Mouse (Mus musculus): ENCODE results near the gene Rnf168.
"Not testable (repeated sequence)": the region's sequence is repeated elsewhere in the genome, so short reads cannot be mapped to it uniquely, and the experiment has no call there.

Rnf168 gene

DNA sequence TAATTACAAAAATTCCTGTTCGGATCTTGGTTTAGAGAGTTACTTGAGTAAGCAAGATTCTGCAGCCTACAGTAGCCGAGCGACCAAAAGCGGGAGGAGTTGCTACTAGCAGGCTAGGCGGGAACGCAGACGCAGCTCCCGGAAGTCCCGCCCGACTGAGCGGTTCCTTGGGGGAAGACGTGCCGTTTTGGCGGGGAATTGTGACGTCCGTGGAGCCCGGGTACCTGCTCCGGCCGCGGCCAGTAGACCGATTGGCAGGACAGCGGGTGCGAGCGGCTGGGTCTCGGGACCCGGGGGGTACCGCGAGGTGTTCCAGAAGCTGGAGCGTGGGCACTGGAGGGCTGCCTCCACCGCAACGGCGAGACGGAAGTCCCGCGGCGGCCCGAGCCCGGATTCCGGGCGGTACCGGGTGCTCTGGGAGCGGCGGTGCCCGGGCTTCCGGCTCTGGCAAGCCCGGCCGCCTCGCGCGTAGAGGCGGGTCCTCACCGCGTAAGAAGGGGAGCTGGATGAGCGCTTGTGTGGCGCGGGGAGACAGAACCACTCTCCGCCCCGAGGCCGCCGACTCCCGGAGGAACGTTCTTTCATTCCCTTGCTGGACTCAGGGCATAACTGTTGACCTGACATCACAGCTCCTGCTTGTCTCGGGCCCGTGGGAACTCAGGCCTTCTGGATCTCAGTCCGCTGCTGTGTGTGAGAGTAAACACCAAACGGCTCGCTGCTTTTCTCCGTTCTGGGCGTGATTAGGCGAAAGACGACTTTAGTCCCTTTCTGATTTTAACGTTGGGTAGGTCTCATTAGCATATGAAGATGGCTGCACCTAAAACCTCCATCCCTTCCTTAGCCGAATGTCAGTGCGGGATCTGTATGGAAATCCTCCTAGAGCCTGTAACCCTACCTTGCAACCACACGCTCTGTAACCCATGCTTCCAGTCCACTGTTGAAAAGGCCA lies at the start of gene Rnf168:
Gene Rnf168, plus strand, starts transcription at position 152 of the 949 bp plus-strand sequence.
- DNase-seq (ENCODE audit: low read depth in 2 of 2, low spot score in 2 of 2), result peak; percentile 74 to 76

DNA sequence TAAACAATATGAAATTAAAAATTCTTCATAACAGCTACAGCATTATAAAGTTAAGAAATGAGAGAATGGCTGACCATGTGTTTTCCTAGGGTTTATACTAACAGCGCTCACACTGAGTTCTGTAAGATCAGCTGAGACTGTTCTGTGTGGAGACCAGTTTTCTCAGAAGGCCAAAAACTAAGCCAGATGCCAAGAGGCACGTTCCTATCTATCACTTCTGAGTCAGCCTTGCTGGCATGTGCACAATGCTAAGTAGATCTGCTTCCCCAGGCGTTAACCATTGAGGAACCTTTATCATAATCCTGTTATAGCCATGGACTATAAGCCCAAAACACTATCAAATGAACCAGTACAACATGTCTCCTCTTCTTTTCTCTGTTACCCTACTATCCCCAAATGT lies 45.2 kb upstream of the Rnf168 start:
- DNase-seq (ENCODE audit: low read depth in 2 of 2, low spot score in 2 of 2), result not testable (repeated sequence)

DNA sequence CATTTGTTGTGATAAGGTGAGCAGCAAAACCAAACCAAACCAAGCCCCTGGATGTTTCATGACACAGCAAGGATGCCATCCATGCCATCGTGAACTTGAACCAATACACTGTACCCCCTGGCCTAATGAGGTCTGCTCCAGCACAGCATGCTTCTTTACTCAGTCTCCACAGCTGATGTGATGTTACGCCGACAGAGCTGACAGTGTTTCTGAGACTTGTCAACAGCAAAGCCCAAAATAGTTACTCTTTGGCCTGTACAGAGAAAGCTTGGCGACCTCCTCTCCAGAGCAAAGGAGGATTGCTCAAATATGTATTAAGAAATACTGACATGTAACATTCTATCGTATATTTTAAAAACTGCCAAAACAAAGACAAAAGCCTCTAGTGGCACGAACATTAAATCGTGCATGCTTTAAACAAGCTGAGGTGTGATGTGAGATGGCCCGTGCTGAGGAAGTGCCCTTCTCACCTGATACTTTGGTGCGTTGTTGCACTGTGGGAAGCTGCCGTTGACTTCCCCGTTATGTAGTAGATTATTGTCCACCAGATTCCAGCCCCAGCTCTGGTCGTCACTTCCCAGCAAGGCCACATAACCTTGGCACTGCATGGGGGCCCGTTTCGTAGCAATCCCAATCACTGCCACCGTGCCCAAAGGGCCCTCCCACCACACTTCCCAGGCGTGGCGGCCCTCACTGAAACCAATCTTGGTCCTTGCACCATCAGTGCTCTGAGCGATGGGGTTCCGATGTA lies 39.2 kb upstream of the Rnf168 start:
- no peak for DNase-seq (ENCODE audit: low read depth in 2 of 2, low spot score in 2 of 2)

DNA sequence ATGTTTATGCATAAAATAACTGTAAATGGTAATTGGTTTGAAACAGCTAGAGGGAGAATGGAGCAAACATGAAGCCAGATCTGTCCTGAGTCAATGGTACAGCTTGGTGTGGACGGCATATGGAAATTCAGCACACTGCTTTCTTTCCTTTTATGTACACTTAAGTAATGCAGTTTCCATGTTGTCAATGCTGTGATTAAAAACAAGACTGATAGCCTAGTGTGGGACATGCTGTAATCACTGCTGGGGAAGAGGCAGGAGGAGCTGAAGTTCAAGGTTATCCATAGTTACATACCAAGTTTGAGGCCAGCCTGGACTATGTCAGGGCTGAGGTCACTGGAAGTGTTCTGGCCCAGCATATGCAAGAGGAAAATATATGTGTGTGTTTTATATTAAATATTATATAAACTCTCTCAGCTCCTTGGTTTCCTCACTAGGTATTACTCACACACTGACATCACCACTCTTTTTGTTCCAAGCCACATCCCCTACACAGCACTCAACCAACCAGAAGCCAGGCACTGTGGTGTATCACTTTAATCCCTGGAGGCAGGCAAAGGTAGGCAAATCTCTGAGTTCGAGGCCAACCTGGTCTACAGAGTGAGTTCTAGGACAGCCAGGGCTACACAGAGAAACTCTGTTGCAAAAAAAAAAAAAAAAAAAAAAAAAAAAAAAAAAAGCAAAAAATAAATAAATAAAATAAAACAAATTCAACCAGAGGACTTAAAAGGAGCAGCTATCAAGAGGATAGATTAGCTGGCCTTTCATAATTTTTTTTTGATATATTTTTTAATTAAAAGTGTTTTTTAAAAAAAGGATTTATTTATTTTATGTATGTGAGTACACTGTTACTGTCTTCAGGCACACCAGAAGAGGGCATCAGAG lies 37.6 kb upstream of the Rnf168 start:
- no peak for DNase-seq (ENCODE audit: low read depth in 2 of 2, low spot score in 2 of 2)

DNA sequence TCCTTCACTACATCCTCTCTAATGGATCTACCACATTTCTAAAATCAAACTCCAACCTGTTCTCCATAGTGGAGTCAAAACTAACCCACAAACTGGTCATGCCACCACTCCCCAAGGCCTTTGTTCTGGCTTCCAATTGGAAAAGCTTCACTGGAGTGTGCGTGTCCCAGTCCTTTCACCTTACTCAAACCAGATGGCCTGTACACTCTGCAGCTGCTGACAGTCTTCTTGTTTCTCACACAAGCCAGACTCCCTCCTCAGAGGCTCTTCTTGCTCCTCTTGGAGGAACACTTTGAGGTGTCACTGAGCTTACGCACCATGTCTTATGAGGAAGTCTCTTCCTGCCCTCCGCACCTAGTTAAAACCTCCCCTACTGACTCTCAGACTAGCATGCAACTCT lies 33.4 kb upstream of the Rnf168 start:
- DNase-seq (ENCODE audit: low read depth in 2 of 2, low spot score in 2 of 2), result no peak

DNA sequence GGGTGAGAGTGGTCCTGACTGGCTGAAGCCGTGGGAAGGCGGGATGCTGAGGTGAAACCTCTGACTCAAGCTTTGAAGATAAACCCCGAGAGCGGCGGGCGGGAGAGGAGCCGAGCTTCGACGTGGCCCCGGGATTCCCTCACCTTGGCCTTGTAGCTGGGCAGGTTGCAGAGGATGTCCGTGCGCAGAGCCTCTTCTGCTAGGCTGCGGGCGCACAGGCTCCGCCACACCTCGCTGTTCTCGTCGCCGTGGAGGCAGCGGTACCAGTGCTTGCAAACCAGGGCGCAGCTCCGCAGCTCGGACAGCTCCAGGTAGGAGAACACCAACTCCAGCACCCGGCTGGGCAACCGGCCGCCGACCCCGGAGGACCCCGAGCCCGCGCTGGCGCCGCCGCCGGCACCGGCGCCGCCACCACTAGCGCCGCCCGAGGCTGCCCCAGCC lies 30.9 kb upstream of the Rnf168 start:
- DNase-seq (ENCODE audit: low read depth in 2 of 2, low spot score in 2 of 2), result peak; percentile 31 to 32

DNA sequence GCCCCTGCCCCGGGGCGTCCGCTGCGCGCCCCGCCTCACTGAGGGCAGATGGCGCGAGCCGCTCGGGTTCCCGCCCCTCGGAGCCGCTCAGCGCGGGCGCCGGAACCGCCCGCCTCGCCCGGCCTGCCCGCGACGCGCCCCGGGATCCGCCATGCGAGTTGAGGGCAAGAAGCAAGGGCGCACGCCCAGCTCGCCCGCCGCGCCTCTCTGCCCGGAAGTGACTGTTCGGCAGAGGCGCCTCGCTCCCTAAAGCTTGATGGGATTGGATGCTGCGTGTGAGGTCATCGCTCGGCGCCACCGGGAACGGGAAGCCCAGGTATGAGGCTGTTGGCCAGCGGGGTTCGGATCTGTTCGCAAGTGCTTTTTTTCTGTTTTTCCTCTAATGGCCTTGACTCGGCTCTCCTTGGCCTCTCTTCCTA lies 30.3 kb upstream of the Rnf168 start, which contains the start of the genes Fbxo45 and Wdr53:
Gene Fbxo45, minus strand, starts transcription at position 207 of the 419 bp plus-strand sequence.
Gene Wdr53, plus strand, starts transcription at position 276 of the 419 bp plus-strand sequence.
- DNase-seq (ENCODE audit: low read depth in 2 of 2, low spot score in 2 of 2), result peak; percentile 89 to 91

DNA sequence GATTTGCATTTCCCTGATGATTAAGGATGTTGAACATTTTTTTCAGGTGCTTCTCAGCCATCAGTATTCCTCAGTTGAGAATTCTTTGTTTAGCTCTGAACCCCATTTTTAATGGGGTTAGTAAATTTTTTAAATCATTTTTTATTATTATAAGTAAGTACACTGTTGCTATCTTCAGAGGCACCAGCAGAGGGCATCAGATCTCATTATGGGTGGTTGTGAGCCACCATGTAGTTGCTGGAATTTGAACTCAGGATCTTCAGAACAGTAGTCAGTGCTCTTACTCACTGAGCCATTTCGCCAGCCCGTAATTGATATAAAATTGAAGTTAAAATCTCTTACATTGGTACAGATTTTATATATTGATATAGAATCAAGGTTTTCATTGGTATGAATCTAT lies 13.0 kb upstream of the Rnf168 start:
- DNase-seq (ENCODE audit: low read depth in 2 of 2, low spot score in 2 of 2), result peak; percentile 15 to 30

DNA sequence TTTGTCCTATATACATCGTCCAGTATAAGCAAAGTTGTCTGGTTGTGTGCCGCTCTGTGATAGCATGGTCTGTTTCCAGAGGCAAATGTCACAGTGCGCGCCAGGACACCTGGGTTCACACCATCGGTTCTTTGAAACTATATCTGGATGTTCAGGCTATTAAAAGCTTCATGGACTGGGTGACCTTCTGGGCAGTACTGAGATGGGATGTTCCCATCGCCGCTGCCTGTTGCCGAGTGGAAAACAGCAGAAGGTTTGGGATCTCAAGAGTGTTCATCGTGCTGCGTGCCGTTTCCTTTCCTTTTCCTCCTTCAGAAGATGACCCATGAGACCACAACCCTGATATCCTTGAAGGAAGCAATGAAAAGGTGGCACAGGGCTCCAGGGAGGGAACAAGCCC lies 6.0 kb upstream of the Rnf168 start, which contains the start of gene Smco1:
Gene Smco1, plus strand, starts transcription at position 178 of the 400 bp plus-strand sequence.
- DNase-seq (ENCODE audit: low read depth in 2 of 2, low spot score in 2 of 2), result no peak

DNA sequence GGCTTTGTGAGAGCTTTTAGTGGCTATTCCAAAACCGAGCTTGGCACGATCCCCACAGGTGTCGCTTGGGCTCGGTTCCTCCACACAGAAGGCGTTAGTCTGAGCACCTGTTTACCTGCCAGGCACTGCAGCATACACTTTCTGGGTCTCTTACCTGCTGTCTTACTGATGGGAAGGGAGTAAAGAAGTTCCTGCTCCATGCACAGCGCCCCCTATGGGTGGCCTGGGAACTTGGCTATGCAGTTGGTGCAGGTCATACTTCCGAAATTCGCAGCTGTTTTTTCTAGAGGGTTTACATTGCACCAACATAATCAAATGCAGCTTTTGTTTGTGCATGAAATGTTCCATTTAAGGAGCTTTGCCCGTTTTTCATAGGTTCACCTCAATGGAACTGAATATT lies 3.9 kb upstream of the Rnf168 start:
- peak; percentile 14 to 35 for DNase-seq (ENCODE audit: low read depth in 2 of 2, low spot score in 2 of 2)

DNA sequence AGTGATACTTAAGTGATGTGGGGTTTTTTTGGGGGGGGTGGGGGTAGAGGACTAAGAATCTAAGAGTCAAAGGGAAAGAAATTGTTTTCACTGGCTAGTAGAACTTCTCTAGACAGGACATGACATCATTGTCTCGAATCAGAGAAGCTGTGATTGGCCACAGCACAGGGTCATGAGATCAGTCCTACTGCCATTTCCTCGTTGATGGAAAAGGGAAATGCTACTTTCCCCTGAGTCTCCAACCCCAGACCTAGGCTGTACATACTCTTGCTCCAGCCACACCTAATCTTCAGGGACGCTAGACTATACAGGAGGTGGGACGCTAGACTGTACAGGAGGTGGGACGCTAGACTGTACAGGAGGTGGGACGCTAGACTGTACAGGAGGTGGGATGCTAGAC lies 2.2 kb upstream of the Rnf168 start:
- DNase-seq (ENCODE audit: low read depth in 2 of 2, low spot score in 2 of 2), result no peak

DNA sequence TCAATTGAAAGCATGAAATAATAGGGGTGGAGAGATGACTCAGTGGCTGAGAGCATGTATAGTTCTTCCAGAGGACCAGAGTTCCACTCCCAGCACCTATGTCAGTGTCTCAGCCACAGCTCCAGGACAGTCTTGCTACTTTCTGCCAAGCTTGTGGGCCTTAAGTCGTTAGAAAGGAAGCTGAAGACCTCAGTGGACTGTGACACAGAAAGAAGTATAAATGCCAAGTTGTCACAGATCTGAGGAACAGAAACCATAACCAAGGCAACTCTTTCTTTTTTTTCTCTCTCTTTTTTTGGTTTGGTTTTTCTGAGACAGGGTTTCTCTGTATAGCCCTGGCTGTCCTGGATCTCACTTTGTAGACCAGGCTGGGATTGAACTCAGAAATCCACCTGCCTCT lies 1.4 kb upstream of the Rnf168 start:
- DNase-seq (ENCODE audit: low read depth in 2 of 2, low spot score in 2 of 2), result no peak

DNA sequence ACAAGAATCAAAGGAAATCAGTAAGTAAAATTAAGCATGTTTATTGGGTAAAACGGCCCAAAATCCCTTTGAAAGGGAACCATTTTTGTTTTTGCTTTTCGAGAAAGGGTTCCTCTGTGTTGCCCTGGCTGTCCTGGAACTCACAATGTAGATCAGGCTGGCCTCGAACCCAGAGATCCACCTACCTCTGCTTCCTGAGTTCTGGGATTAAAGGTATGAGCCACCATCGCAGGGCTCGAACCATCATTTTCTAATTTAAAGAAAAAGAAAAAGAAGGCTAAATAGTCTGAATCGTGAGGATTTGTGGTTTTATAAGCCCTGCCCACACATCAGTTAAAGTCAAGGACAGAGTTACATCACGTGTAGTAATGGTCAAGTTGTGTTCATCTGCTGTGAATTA lies 1.1 kb downstream of the Rnf168 start:
- no peak for DNase-seq (ENCODE audit: low read depth in 2 of 2, low spot score in 2 of 2)

DNA sequence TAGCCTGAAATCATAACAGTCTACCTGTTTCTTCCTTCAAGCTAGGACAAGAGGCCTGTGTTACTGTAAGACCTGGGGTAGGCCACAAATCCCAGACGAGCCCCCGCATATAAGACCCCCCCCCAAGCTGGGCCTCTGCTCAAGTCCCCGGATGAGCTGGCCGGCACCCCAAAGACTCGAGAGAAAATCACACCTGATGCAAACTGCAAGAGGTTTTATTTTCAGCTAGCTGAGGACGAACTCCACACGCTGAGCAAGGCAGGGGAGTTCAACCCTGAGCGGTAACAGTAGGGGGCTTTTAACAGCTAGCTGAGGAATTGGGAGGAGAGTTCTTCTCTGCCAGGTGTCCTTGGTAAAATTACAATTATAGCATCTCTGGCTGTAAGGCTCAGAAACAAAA lies 3.0 kb downstream of the Rnf168 start:
- no peak for DNase-seq (ENCODE audit: low read depth in 2 of 2, low spot score in 2 of 2)

DNA sequence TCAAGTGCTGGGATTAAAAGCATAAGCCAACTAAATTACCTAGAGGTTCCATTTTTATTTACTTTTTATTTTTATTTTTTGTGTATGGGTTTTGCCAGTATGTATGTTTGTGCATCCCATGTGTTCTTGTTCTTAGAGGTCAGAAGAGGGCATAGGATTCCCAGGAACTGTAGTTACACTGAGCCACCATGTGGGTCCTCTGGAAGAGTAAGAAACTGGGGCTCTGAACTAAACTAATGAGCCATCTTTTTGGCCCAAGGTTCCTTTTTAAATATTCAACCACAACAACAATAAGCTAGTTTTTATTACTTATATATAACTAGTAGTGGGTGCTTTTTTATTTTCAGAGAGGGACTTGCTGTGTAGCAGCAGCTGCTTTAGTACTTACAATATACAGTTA lies 5.3 kb downstream of the Rnf168 start:
- DNase-seq (ENCODE audit: low read depth in 2 of 2, low spot score in 2 of 2), result no peak

DNA sequence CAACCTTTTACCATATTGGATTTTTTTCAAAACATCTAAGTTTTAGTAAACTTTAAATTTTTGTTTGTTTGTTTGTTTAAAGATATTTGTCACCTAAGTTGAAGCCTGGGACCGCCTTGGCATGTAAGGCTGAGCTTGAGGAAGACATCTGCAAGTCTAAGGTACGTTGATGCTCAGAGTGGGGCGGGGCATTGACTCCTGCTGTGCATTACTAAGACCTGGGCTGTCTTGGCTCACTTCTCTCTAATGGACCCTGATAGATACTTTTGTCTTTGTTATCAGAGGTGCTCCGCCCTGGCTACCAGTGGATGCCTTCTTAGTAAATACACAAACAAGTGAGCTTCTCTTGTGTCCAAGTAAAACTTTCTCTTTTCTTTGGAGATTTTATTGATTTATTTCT lies 14.6 kb downstream of the Rnf168 start:
- no peak for DNase-seq (ENCODE audit: low read depth in 2 of 2, low spot score in 2 of 2)

DNA sequence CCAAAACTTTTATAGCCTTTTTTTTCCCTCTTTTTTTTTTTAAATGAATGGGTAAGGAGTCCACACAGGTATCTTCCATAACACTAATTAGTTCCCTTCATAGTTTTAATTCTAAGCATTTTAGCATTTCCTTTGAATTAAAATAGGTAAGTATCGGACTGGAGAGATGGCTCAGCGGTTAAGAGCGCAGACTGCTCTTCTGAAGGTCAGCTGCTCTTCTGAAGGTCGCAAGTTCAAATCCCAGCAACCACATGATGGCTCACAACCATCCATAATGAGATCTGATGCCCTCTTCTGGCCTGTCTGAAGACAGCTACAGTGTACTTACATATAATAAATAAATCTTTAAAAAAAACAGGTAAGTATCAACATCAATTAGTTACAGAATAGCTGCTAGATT lies 22.4 kb downstream of the Rnf168 start:
- DNase-seq (ENCODE audit: low read depth in 2 of 2, low spot score in 2 of 2), result not testable (repeated sequence)

DNA sequence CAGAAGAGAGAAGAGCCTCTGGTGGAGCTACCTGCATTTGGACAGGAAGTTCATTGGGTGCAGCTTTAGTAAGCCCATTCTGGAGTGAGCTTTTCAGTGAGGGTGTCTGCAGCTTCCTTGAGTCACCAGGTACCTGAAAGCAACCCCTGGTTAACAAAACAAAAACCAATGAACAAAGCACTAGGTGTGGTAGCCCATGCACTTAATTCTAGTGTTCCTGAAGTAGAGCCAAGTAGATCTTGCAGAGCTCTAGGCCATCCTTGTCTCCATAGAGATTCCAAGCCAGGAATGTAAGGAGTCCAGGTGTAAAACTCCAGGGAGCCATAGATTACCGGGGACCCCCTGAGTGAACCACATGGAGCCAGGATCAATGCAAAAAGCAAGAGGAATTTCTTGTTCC lies 25.8 kb downstream of the Rnf168 start:
- no peak for DNase-seq (ENCODE audit: low read depth in 2 of 2, low spot score in 2 of 2)

DNA sequence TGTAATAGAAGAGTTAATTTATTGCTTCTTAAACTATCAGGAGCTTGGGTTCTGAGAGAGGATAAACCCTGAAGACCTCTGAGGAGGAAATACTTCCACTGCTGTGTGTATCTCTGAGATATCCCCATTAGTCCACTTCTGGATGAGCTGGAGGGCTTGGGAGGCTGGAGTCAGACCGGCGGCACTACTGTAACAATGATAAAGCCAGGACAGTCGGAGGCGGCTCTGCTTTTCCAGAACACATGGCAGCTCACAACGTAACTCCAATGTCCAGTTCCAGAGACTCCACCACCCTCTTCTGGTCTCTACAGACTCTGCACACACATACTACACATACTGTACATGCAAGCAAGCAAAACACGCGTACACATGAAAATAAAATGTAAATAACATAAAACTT lies 26.6 kb downstream of the Rnf168 start:
- DNase-seq (ENCODE audit: low read depth in 2 of 2, low spot score in 2 of 2), result no peak

DNA sequence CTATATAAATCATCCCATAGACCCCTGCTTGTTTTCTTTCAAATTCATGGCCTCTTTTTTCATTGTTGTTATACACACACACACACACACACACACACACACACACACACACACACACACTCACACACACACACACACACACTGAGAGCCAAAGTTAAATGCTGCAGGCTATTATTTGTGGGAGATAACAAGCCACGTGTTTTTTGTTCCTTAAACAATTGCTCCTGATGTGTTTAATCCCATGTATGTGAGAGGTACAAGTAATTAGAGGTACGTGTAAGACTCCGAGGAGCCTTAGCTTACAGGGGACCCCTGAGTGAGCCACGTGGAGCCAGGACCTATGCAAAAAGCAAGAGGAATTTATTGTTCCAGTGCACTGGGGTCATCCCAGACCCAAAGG lies 34.7 kb downstream of the Rnf168 start:
- DNase-seq (ENCODE audit: low read depth in 2 of 2, low spot score in 2 of 2), result no peak

DNA sequence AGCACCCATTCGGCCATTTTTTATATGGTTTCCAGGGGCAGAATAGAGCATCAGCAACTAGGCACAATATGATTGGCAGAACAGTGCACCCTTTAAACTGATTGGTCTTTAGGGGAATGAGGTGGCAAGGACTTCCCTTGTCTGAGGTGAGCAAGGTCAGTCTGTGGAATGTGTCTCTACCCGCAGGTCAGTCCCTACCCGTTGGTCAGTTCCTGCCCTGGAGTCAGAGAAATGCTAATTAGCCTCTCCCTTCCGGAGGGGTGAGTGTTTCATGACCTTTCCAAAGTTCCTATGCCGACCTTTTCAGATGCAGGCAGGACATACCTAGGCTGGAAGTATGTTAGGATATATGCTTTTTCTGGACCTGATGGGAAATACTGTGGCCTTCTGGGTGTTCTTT lies 35.1 kb downstream of the Rnf168 start:
- DNase-seq (ENCODE audit: low read depth in 2 of 2, low spot score in 2 of 2), result no peak
